Mouse (Mus musculus) gastrocnemius, postnatal 25 days (tissue): ENCODE measurements around the gene Tmem81. TPM values are rescaled to one million over a fixed set of nuclear protein-coding genes. Genes with fewer than 3 reads are reported as not detected.

Source experiments
- DNase-seq: peaks from one replicate; pipeline ENCODE4 v3.0.0; 2022
- total RNA-seq, 2 experiments: library from RNA; stranded (reverse); gene quantifications; 1 replicate in 1 of 2; 2 replicates in 1 of 2; pipeline ENCODE4 v1.2.3; 2021

Tmem81 gene
- total RNA-seq, 2 experiments from 2014 or later = 0.94 to 1.2 TPM

GRCm38 (mm10) chr1:132519734-132520133, 13.7 kb downstream of the Tmem81 start:
- no peak for DNase-seq

- peak; percentile 72 for DNase-seq
Observed at GRCm38 (mm10) chr1:132520764-132521163, 14.7 kb downstream of the Tmem81 start.

GRCm38 (mm10) chr1:132523048-132523447, 17.0 kb downstream of the Tmem81 start:
- DNase-seq = no peak

GRCm38 (mm10) chr1:132523920-132524319, 17.9 kb downstream of the Tmem81 start:
- DNase-seq = no peak

GRCm38 (mm10) chr1:132525832-132526231, 19.8 kb downstream of the Tmem81 start:
- DNase-seq = no peak

- no peak for DNase-seq
Observed at GRCm38 (mm10) chr1:132528071-132528470, 22.0 kb downstream of the Tmem81 start.

GRCm38 (mm10) chr1:132528647-132529334, 22.8 kb downstream of the Tmem81 start:
- DNase-seq = no peak

GRCm38 (mm10) chr1:132530631-132531191, 24.7 kb downstream of the Tmem81 start:
- DNase-seq = no peak

GRCm38 (mm10) chr1:132532521-132532920, 26.5 kb downstream of the Tmem81 start:
- no peak for DNase-seq

- no peak for DNase-seq
Observed at GRCm38 (mm10) chr1:132533840-132534239, 27.8 kb downstream of the Tmem81 start.

GRCm38 (mm10) chr1:132535541-132535940, 29.5 kb downstream of the Tmem81 start:
- no peak for DNase-seq

- DNase-seq = no peak
Observed at GRCm38 (mm10) chr1:132536416-132536815, 30.4 kb downstream of the Tmem81 start.

GRCm38 (mm10) chr1:132537736-132538135, 31.7 kb downstream of the Tmem81 start:
- no peak for DNase-seq

GRCm38 (mm10) chr1:132540701-132541100, 34.7 kb downstream of the Tmem81 start:
- no peak for DNase-seq

- no peak for DNase-seq
Observed at GRCm38 (mm10) chr1:132541171-132541823, 35.3 kb downstream of the Tmem81 start.

GRCm38 (mm10) chr1:132541824-132542599, 36.0 kb downstream of the Tmem81 start:
- no peak for DNase-seq

GRCm38 (mm10) chr1:132542762-132543306, 36.8 kb downstream of the Tmem81 start, which contains the start of gene Cntn2:
Gene Cntn2, minus strand, starts transcription at chr1:132543256.
- DNase-seq = no peak

- DNase-seq = peak; percentile 48
Observed at GRCm38 (mm10) chr1:132543789-132544188, 37.8 kb downstream of the Tmem81 start.

- DNase-seq = peak; percentile 71
Observed at GRCm38 (mm10) chr1:132557901-132558631, 52.0 kb downstream of the Tmem81 start.
